Mouse (Mus musculus) embryonic facial prominence, embryonic 15.5 days (tissue): ENCODE results near the gene Zfp953. TPM values are rescaled to one million over a fixed set of nuclear protein-coding genes. Genes with fewer than 3 reads are reported as not detected.
"Not testable (repeated sequence)": the region's sequence is repeated elsewhere in the genome, so short reads cannot be mapped to it uniquely, and the experiment has no call there.

Source experiments
- ATAC-seq: fragments of 200-750 bp; cut with Nextera tagmentation; 2 replicates; pipeline ENCODE4 v1.8.0; 2017; ENCODE audit warnings: low read depth, moderate TSS enrichment; ENCODE audit not compliant: insufficient number of reproducible peaks, low FRiP score, low TSS enrichment
- H3K27ac ChIP-seq: fragments of 300-500 bp; sonication (generic); replicated peaks from 2 replicates; pipeline ENCODE4 v1.5.1; 2015; ENCODE audit warnings: mild to moderate bottlenecking, inconsistent platforms
- H3K27me3 ChIP-seq: fragments of 300-500 bp; sonication (generic); 2 replicates; pipeline ENCODE4 v1.6.1; 2015; ENCODE audit warnings: inconsistent platforms
- H3K36me3 ChIP-seq: fragments of 300-500 bp; sonication (generic); 2 replicates; pipeline ENCODE4 v1.6.1; 2015; ENCODE audit warnings: mild to moderate bottlenecking, inconsistent platforms
- H3K4me1 ChIP-seq: fragments of 300-500 bp; sonication (generic); 2 replicates; pipeline ENCODE4 v1.6.1; 2015; ENCODE audit warnings: inconsistent platforms
- H3K4me2 ChIP-seq: fragments of 300-500 bp; sonication (generic); replicated peaks from 2 replicates; pipeline ENCODE4 v1.6.1; 2015; ENCODE audit warnings: mild to moderate bottlenecking, inconsistent platforms
- H3K4me3 ChIP-seq: fragments of 300-500 bp; sonication (generic); replicated peaks from 2 replicates; pipeline ENCODE4 v1.5.1; 2015; ENCODE audit warnings: mild to moderate bottlenecking, inconsistent platforms
- H3K9ac ChIP-seq: fragments of 300-500 bp; sonication (generic); 2 replicates; pipeline ENCODE4 v1.6.1; 2015; ENCODE audit warnings: inconsistent platforms
- H3K9me3 ChIP-seq: fragments of 300-500 bp; sonication (generic); replicated peaks from 2 replicates; pipeline ENCODE4 v1.6.1; 2016; ENCODE audit warnings: inconsistent platforms
- WGBS: fragments of 180-500 bp; shearing (Covaris S2); methylation state at CpG from one replicate; pipeline ENCODE4 v1.1.7; 2015; 5-methylcytosine and 5-hydroxymethylcytosine counted together
- polyA plus RNA-seq: library from polyadenylated mRNA; unstranded; fragments of >200 nt; fragmentation: Nextera tagmentation; extraction: Ambion mirVana; gene quantifications from 2 replicates; pipeline ENCODE4 v1.2.1, GENCODE M21; 2015

Zfp953 gene
- 0.89 and 0.95 TPM in 2 replicates for polyA plus RNA-seq

DNA sequence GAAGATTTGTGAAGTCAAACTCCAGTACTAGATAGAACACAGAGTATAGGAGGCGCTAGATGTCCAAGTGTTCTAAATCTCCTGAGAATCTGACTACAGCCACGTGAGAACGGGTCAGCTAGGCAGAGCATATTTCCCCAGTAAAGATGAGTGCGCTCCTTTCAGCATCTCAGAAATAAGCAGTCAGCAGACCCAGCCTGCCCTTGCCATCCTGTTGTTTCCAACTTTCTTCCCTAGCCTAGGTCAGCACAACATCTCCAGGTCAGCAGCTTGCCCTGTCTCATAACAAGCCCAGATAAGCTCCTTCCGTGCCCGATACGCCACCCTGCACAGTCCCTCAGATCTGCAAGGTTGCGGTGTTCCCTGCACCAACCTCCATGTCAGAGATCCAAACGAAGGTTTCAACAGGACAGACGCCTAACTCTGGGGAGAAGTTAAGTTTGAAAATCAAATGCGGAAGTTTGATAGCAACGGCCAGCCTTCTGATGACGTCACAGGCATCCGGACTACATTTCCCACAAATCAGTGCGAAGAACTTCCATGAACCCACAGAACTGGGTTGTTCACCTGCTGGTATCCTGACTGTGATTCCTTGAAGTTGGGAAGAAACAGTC is at the start of gene Zfp953, which contains the start of gene Gm28044:
Zfp953 (minus strand) TSS at position 475 of the 614 bp plus-strand sequence.
Gm28044 (minus strand) TSS at position 406 of the 614 bp plus-strand sequence.
- Histone ChIP-seq H3K4me1 (peaks cover 4% of the 10 kb centered on the region; the same call in 1 of the 2 replicates), H3K27me3 (no peaks in the 10 kb centered on the region), H3K36me3 (no peaks in the 10 kb centered on the region), H3K9me3 (no peaks in the 10 kb centered on the region), H3K9ac (peak within 1 kb of the TSS; percentile 62), H3K4me2 (peak within 1 kb of the TSS; percentile 73), H3K27ac (peak within 1 kb of the TSS; percentile 59), H3K4me3 (peak within 1 kb of the TSS; percentile 69)
- WGBS: under 1% methylated on average over 15 of the region's 15 CpGs
- peak; percentile 80; the same call in 1 of the 2 replicates for ATAC-seq

DNA sequence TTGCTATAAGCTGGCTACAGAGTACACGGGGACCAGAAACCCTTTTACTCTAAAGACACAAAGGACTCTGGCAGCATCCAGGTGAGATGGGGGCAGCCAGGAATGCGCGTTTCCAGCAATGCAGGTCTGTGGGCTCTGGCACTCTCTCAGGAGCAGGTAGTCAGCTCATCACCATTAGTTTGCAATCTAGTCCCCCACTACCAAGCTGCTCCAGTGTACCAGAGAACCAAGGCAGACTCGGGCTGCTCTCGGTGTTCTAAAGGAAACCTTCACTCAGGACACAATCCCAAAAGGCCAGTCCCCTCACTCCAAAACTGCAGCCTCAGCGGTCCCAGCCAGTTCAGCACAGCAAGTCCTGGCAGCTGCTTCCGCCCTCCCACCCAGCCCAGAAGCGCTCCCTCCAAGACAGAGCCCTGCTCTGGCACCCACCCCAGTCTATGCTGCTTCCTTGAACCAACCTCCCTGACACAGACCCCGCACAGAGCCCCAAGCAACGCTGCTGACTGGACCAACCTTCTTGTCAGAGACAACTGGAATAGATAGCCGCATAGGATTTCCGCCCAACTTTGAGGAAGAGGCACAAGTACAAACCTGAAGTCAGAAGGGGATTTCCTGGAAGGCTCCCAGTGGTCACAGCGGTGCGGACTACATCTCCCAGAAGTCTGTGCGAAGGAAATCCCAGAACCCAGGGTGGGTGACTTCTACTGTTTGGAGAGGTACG is 38.9 kb upstream of the Zfp953 start, which contains the start of gene Zfp429:
Zfp429 (minus strand) TSS at position 637 of the 721 bp plus-strand sequence.
- not testable (repeated sequence) for H3K9me3 ChIP-seq, H3K36me3 ChIP-seq, H3K27me3 ChIP-seq, H3K4me1 ChIP-seq
- WGBS: 3% methylated on average over 16 of the region's 16 CpGs
- H3K27ac ChIP-seq: 0 out of 2 replicates have a peak within 1 kb of the TSS, but pooled peaks have one; percentile 29
- peak; percentile 88 for ATAC-seq
- H3K4me2 ChIP-seq: peak within 1 kb of the TSS; percentile 50
- H3K9ac ChIP-seq: peak within 1 kb of the TSS; percentile 21
- H3K4me3 ChIP-seq: peak within 1 kb of the TSS; percentile 58

DNA sequence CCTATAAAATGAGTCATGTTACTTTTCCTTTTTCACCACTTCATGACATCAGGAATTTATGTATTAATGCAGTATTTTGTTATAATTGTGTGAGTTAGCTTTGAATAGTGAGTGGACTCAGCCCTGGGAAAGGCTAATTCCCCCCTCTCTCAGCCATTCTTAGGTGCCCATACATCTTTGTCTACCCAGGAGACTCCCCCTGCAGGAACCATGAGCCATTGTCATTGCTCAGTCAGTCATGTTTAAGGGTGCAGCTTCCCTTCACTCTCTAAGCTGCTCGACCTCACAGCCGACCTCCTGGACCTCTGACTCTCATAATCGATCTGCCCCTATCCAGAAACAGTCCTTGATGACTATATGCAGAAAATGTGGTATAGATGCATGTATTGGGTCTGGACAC is 15.8 kb upstream of the Zfp953 start:
- ATAC-seq, H3K4me1 ChIP-seq, H3K4me3 ChIP-seq, H3K9ac ChIP-seq, H3K4me2 ChIP-seq, H3K36me3 ChIP-seq, H3K27ac ChIP-seq, H3K27me3 ChIP-seq, H3K9me3 ChIP-seq: not testable (repeated sequence)
- WGBS: 75% methylated on average over 3 of the region's 3 CpGs

DNA sequence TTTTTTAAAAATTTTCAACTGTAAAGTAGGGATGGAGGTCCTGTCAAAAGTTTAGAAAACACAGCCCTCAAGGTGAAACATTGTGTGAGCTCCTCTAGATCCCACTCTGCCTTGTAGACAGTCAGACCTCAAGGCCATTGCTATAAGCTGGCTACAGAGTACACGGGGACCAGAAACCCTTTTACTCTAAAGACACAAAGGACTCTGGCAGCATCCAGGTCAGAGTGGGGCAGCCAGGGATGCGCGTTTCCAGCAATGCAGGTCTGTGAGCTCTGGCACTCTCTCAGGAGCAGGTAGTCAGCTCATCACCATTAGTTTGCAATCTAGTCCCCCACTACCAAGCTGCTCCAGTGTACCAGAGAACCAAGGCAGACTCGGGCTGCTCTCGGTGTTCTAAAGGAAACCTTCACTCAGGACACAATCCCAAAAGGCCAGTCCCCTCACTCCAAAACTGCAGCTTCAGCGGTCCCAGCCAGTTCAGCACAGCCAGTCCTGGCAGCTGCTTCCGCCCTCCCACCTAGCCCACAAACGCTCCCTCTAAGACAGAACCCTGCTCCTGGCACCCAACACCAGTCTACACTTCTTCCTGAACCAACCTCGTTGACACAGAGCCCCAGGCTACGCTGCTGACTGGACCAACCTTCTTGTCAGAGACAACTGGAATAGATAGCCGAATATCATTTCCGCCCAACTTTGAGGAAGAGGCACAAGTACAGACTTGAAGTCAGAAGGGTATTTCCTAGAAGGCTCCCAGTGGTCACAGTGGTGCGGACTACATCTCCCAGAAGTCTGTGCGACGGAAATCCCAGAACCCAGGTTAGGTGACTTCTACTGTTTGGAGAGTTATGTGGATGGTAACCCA is 14.9 kb upstream of the Zfp953 start, which contains the start of the genes Gm28041 and Zfp456:
Gm28041 (minus strand) TSS at position 684 of the 862 bp plus-strand sequence.
Zfp456 (minus strand) TSS at position 761 of the 862 bp plus-strand sequence.
- not testable (repeated sequence) for H3K36me3 ChIP-seq, H3K27me3 ChIP-seq, H3K9me3 ChIP-seq, H3K27ac ChIP-seq, H3K4me1 ChIP-seq
- ATAC-seq: peak; percentile 88
- peak within 1 kb of the TSS; percentile 49 for H3K4me3 ChIP-seq
- H3K9ac ChIP-seq: peak within 1 kb of the TSS; percentile 24; the same call in 1 of the 2 replicates
- peak within 1 kb of the TSS; percentile 56 for H3K4me2 ChIP-seq
- 16% methylated on average over 13 of the region's 15 CpGs for WGBS

DNA sequence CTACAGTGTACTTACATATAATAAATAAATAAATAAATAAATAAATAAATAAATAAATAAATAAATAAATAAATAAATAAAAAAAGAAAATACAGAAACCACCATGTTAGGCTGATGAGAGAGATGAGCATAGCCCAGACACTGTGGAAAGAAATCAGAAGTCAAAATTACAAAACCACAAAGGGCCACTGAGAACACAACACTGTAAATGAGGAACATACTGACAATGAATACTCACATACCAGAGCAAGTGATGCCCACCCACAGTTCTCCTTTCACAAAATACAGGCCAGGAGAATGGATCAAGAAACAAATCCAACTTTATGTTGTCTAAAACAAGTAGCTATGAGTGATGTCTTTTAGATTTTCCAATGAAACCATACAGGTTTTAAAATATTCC is 8.6 kb downstream of the Zfp953 start:
- H3K4me3 ChIP-seq: no peak overlapping the region
- no peaks in the 10 kb centered on the region for H3K27me3 ChIP-seq
- no peaks in the 10 kb centered on the region for H3K36me3 ChIP-seq
- H3K27ac ChIP-seq: no peak overlapping the region
- ATAC-seq: no peak
- no peaks in the 10 kb centered on the region for H3K4me1 ChIP-seq
- H3K9me3 ChIP-seq: no peaks in the 10 kb centered on the region
- H3K4me2 ChIP-seq: no peak overlapping the region
- H3K9ac ChIP-seq: no peak overlapping the region

DNA sequence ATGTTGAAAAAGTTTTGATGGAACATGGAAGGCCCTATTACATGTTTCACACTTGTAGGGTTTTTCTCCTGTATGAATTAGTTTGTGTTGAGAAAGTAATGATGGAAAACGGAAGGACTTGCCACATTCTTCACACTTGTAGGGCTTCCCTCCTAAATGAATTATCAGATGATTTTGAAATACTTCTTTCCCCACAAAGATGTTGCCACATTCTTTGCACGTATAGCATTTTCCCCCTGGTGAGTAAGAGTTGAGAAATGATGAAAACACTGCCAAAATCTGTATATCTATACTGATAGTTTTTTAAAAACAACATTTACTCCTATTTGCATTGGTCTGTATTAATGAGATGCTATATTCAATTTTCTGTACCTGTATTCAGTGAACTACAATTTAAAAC is 17.0 kb downstream of the Zfp953 start:
- Histone ChIP-seq H3K4me1 (no peaks in the 10 kb centered on the region), H3K4me2 (no peak overlapping the region), H3K9ac (no peak overlapping the region), H3K4me3 (no peak overlapping the region), H3K36me3 (0 out of 2 replicates have a peak, but pooled peaks cover 8% of the 10 kb centered on the region), H3K9me3 (no peaks in the 10 kb centered on the region), H3K27ac (no peak overlapping the region), H3K27me3 (no peaks in the 10 kb centered on the region)
- no peak for ATAC-seq
- 85% methylated on average over 2 of the region's 2 CpGs for whole genome bisulfite sequencing

DNA sequence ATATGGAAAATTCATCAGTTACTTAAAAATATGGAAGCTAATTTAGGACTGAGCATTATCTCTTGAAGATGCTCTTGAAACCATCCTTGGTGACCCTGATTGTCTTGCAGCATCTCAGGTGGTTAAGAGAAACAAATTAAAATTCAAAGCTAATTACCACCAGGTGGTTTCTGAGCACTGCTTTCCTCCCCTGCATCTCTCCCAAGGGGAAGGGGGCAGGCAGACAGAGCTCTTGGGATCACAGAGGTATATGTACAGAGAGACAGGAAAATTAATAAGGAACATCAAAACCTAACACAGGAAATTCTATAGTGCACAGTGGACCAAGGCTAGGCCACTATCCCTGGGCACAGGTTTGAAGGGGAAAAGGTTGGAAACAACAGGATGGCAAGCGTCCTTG is 27.5 kb downstream of the Zfp953 start:
- H3K27me3 ChIP-seq: no peaks in the 10 kb centered on the region
- H3K4me1 ChIP-seq: peaks cover 6% of the 10 kb centered on the region; the same call in 1 of the 2 replicates
- peak overlapping the region; percentile 42; the same call in 1 of the 2 replicates for H3K9ac ChIP-seq
- H3K4me3 ChIP-seq: peak overlapping the region; percentile 60
- H3K4me2 ChIP-seq: peak overlapping the region; percentile 80
- 67% methylated on average over 1 of the region's 1 CpGs for WGBS
- no peaks in the 10 kb centered on the region for H3K9me3 ChIP-seq
- peak; percentile 54; the same call in 1 of the 2 replicates for ATAC-seq
- peak overlapping the region; percentile 79 for H3K27ac ChIP-seq
- no peaks in the 10 kb centered on the region for H3K36me3 ChIP-seq

DNA sequence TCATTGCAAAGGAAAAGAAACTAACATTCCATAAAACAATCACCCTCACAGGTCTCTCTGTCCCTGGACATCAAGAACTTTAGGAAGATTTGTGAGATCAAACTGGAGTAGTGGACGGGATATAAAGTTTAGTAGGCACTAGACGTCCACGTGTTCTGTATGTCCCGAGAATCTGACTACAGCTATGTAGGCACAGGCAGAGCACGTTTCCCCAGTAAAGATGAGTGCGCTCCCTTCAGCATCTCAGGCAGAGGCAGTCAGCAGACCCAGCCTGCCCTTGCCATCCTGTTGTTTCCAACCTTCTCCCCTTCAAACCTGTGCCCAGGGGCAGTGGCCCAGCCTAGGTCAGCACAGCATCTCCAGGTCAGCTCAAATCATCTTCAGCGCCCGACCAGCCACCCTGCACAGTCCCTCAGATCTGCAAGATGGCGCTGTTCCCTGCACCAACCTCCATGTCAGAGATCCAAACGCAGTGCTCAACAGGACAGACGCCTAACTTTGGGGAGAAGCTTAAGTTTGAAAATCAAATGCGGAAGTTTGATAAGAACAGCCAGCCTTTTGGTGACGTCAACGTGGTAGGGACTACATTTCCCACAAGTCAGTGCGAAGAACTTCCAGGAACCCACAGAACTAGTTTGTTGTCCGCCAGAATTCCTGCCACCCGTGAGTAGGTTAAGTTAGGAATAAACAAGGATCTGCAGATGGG is 28.2 kb downstream of the Zfp953 start, which contains the start of gene Zfp595:
Zfp595 (minus strand) TSS at position 552 of the 706 bp plus-strand sequence.
- Histone ChIP-seq H3K4me1 (peaks cover 6% of the 10 kb centered on the region; the same call in 1 of the 2 replicates), H3K27ac (peak within 1 kb of the TSS; percentile 79), H3K4me3 (peak within 1 kb of the TSS; percentile 60), H3K9me3 (no peaks in the 10 kb centered on the region), H3K36me3 (no peaks in the 10 kb centered on the region), H3K4me2 (peak within 1 kb of the TSS; percentile 80), H3K27me3 (no peaks in the 10 kb centered on the region), H3K9ac (peak within 1 kb of the TSS; percentile 42)
- ATAC-seq: peak; percentile 91
- 11% methylated on average over 17 of the region's 17 CpGs for WGBS

DNA sequence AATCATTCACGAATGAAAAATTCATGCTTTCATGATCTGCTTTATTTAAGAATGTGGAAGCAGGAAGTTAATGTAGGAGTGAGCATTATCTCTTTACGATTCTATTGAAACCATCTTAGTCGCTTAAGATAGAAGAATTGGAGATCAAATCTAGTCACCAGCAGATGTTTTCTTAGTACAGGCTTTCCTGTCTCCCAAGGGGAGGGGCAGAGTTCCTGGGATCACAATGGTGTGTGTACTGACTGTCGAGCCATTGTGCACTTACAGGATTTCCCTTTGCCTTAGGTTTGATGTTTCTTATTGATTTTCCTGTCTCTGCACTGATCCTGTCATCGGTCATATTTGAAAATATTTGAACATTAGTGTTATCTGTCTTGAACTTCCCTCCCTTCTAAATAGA is 53.7 kb downstream of the Zfp953 start:
- Histone ChIP-seq H3K27me3 (no peaks in the 10 kb centered on the region), H3K4me1 (peaks cover 7% of the 10 kb centered on the region), H3K4me3 (peak overlapping the region; percentile 63), H3K27ac (no peak overlapping the region), H3K9ac (peak overlapping the region; percentile 69; the same call in 1 of the 2 replicates), H3K9me3 (no peaks in the 10 kb centered on the region), H3K36me3 (no peaks in the 10 kb centered on the region), H3K4me2 (peak overlapping the region; percentile 85)
- WGBS: 27% methylated on average over 5 of the region's 5 CpGs
- ATAC-seq: no peak
